Mouse (Mus musculus): ENCODE data around the gene Ppie.
"Not testable (repeated sequence)": the region's sequence is repeated elsewhere in the genome, so short reads cannot be mapped to it uniquely, and the experiment has no call there.

The Ppie gene

DNA sequence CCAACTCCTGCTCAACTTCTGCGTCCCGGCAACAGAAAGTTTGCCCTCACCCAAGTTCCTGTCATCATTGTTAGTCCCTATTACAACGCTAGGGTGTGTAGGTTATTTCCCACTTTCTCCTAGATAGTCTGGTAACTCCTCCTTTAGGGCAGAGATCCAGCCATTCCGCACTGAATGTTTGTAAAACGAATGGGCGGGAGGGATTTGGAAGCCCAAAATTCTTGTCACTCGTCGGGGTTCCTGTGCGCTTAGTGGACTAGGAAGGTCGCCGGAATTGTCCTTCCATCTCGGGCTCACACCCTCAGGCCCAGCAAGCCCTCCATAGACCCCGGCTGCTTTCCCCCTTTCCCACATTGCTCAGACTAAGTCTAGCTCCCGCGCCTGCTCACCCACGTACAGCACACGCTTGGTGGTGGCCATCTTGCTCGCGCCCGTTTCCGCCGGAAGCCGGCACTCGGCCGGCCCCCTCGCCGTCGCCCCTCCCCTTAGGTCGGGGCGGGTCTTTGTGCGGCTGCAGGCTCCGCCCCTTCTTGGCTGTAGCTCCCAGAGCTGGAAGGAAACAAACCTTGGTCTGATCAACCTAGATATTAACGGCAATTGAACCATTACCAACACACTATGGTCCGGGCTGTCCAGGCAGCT lies at the start of gene Ppie:
Ppie (minus strand) TSS at position 439 of the 642 bp plus-strand sequence.
- DNase-seq (ENCODE audit: low read depth, low spot score): peak; percentile 76

DNA sequence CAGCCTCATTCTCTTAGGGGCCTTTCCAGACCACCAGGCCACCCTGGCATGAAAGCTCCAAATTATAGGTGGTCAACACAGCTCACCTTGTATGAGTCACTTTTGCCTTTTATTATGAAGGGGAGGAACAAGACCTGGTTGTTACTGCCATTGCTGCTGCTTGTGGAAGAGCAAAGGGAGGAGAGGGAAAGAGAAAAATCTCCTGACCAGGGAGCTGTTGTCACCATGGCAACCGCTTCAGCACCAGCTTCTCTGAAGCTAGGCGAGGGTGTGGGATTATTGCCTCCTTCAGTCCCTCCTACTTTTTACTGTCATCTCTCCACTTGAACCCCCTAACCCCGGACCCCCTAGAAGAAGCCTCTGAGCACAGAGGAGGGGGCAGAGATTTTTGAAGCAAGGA lies 45.1 kb upstream of the Ppie start:
- no peak for DNase-seq (ENCODE audit: low read depth, low spot score)

DNA sequence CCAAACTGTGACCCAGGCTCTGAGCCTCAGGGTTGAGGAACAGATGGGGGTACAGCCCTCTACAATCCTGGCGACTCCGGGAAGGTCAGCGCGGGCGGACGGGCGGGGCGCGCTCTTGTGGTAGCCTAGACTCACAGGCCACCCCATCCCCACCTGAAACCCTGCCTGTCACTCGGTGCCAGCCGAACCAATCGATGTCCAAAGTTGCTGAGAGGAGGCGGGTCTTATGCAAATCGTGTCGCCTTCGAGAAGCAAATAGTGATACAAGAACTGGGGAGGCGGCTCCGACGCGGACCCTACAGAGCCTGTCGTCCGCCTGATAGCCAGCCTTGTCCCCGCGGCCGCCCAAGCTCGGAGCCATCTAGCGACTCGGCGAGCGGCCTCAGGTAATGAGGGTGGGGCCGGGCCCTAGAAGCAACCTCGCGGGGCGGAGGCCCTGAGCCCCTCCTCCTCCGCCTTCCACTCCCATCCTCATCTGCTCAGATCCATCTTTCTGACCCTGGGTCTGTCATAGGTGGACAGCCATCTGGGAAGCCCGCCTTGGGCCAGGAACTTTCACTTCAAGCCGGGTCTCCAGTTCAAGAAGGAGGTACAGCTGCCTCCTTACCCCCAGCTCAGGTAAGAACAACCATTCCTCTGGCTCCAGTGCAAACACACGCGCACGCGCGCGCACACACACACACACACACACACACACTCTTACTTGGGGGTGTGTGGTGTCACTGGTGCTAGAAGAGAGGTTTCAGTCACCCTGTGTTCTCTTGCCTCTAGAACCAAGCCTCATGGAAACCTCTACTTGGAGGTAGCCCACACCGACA lies 43.7 kb upstream of the Ppie start:
- peak; percentile 67 for DNase-seq (ENCODE audit: low read depth, low spot score)

DNA sequence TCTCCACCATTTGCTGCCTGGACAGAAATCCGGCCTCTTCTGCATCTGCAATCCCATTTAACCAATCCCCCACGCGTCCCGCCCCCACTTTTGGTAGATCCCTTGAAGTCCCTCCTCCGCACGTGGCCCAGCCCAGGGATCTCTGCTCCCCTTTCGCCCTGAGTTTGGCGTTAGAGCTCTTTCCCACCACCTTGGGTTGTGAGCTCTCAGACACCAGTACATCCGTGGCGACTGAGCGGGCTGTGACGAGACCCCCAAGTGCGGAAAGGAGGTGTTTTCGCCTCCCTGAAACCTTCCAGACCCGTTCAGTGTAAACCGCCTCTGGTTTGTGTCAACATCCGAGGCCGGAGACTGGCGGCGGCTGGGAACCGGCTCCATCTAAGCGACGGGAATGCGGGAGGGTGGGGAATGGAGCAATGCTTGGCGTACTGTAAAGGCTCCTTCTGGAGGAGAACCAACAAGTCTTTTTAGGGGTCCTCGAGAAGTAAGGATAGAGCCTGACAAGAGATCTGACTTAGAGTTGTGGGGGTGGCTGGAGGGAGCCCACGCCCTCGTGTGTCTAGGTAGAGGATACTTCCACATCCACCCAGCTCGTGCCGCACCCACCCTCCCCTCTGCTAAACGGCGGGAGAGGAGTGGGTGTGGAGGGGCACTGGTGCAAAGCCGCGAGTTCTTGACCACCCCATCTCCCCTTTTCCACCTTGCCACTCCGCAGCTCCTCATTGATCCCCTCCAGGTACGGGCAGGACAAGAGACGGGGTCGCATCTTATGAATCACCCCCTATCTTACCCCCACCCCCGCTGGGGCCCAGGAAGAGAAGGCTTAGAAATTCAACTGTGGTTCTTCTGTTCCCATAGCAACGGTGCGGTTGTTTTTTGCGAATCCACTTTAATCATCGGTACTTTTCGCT lies 42.8 kb upstream of the Ppie start, which contains the start of gene Hpcal4:
Hpcal4 (plus strand) TSS at position 900 of the 911 bp plus-strand sequence.
- peak; percentile 28 for DNase-seq (ENCODE audit: low read depth, low spot score)

DNA sequence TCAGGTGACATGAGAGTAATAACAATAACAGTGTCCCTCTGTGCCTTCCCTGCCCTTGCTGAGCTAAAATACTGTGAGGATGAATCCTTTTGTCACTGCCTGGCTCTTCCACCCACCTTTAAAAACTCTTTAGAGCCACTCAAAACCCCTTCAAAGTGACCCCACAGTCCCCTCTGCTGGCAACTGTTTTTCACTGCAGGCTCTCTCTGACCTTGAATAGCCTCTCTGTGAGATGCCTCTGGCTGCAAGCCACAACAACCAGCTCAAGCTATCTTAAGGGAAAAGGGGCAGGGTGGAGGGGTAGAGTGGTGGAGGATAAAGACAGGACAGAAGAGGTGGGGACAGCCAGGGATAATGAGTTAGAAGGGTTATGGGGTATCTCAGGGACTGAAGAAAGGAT lies 32.1 kb upstream of the Ppie start:
- no peak for DNase-seq (ENCODE audit: low read depth, low spot score)

DNA sequence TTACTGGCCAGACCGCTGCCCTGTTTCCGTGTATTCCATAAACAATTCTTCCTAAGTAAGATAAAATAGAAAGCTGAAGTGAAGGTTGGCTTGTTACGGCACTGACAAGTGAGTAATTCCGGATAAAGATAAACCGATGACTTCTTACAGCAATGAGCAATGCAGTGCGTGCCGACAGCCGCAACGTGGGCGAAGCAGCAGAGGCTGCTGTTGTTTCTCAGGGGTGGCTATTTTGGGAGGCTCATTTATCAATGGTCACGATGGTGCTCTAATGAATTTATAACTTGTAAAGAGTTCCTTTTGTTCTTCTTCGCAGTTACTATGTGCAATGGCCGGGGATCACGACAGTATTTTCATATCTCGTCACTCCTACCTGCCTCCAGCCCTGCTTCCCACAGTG lies 24.4 kb upstream of the Ppie start:
- no peak for DNase-seq (ENCODE audit: low read depth, low spot score)

DNA sequence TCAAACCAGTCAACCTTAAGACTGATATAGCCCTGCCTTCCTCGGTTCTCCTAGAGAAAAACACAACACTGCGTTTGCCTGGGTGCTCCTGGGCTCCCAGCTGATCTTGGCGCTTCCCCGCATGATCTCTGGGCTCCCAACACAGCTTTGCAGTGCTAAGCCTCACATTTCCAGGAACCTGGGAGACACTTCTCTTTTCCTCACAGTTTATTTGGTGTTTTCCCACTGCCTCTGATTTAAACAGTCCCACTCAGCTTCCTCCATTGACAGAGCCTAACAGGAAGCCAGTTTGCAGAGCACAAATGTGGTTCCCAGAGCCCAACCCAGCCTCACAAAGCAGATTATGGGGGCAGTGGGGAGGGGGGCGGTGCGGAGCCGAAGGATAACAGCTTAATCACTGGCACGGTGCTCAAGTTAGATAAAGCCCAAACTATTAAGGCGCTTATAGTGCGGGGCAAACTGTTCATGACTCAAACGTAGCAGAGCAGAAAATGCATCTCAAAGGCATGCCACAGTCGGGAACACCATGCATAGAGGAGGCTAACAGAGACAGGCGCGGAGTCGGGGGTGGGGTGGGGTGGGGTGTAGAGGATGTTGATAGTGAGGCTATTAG lies 22.7 kb upstream of the Ppie start:
- peak; percentile 72 for DNase-seq (ENCODE audit: low read depth, low spot score)

DNA sequence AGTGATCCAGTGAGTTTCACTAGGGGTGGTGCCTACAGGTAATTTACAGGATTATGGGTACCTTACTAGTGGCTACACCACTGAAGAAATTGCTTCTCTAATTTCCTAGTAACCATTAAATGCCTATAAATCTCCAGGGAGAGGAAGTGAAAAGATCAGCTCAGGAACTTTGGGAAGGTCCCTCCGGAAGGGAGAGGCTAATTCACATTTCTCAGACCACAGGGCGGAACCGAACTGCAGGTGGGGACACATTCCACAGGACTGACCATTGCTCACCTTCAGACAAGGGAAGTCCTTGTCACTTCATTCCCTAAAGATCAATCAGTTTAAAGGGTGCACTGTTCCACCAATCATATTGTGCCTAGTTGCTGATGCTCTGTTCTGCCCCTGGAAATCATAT lies 21.5 kb upstream of the Ppie start:
- DNase-seq (ENCODE audit: low read depth, low spot score): not testable (repeated sequence)

DNA sequence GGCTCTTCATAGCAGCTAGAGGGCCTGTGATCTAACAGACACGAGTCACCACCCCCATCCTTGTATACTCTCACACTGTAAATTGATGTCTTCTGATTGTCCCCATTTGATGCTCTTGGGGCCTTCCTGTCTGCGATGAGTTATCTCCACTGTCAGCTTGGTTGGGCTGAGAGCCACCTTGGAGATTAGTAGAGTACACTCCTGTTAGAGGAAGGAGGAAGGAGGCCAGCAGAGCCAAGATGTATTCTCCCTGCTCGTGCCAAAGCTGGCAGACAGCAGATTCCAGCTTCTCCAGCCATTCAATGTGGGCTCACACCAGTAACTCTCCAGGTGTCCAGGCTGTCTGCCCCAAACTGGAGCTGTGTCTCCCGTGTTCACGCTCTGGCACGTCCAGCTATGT lies 20.8 kb upstream of the Ppie start:
- DNase-seq (ENCODE audit: low read depth, low spot score): no peak

DNA sequence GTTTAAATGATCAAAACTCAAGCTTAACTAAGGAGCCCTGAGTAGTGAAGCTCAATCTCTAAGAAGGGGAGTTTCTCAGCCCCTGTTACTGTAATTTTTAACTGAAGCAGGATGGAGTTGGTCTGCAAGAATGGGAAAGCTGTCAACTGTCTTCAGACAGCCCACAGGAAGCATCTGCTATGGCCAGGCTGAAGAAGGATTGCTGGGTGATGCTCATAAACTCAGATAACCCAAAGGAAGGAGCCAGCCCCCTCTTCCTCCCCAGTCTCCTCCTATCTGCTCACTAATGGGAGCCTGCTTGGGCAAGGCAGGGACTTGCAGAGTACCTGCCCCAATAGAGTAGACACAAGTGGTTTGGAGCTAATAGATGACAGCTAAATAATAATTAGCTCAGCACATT lies 16.1 kb upstream of the Ppie start:
- DNase-seq (ENCODE audit: low read depth, low spot score): no peak

DNA sequence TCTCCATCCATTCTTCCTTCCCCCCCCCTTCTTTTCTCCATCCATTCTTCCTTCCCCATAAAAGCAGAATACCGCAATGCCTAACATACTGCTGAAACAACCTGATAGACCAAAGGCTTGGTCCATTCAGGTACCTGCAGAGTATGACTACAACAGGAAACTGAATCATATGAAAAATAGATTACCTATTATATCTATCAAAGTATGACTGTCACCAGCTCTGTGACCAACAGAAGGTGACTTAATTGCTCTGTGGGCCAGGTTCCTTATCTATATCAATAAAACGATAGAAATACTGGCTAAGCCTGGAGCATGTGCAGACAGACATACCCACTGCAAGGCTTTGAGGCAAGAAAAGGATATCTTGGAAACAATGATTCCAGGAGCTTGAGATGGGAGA lies 15.7 kb upstream of the Ppie start:
- no peak for DNase-seq (ENCODE audit: low read depth, low spot score)

DNA sequence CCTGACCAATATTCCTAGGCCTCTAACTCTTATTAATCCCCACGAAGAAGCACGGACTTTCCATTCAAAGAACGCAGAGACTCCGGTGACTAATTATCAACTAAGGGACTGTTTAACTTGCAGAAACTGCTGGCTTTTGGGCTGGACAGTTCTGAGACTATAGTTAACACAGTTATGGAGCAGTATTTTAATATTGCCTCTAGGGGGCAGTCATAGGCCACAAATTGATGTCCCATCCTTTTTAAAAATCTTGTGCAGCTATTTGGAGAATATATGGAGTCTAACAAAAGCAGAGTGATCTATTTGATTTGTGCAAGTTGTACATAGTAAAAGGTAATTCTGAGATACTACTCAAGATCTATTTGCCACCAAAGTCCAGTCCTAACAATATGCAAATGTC lies 15.3 kb upstream of the Ppie start:
- DNase-seq (ENCODE audit: low read depth, low spot score): peak; percentile 48

DNA sequence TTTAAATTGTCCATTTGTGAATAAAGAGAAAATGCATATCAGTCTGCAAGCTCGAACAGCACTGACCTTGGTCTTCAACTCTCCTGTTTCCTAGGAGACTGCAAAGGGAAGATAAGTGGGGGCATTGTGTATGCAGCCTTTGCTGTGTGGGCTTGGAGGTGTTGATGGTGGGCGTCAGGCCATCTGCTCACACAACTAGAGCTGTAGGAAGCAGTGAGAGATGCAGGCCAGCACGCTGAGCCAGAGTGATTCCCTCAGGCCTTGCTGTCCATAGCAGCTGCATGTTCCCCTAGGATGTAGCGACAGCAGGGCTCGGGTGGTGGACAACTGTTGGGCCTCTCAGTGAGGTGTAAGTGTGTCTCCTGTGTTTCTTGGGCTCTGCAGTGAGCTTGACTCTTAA lies 13.2 kb upstream of the Ppie start:
- DNase-seq (ENCODE audit: low read depth, low spot score): no peak

DNA sequence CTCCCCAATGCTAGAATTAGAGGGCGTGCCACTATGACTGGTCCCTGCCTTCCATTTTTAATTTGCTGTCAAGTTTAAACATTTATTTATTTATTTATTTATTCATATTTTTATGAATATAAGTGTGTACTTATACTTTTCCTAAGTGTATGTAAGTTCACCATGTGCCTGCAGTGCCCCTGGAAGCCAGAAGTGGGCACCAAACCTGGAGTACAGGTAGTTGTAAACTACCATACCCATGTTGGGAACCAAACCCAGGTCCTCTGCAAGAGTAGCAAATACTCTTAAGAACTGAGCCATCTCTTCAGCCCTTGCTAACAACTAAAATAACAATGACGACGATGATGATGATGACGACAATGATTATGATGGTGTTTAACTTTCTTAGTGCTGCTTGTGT lies 12.3 kb upstream of the Ppie start:
- no peak for DNase-seq (ENCODE audit: low read depth, low spot score)

DNA sequence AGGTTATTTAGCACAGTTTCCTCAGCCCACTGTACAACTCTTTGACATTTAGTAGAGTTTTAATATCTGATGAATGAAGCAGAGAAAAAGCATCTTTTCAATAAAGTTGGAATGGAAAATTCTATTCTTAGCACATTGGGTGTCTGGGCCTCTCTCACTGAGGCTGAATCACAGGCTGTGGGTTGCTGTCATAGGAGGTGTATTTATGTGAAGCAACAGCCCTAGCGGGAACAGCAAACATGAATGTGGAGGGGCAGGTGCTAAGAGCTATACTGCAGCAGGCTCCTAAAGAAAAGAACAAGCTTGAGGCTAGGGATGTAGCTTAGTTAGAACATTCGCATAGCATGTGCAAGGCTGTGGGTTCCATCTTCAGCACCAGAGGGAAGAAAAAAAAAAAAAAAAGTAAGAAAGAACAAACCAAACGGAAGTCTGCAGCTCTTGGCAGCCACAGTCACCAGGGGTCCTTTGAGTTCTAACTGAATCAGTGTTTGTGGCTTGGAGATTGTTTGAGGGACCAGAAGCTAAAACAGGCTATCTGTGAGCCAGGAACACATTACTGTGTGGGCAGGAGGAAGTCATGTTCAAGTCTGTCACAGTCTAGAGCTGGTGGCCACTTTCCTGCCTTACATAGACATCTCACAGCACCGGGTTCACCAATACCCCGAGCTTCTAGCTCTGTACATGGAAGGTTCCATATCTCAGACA lies 7.8 kb upstream of the Ppie start:
- no peak for DNase-seq (ENCODE audit: low read depth, low spot score)

DNA sequence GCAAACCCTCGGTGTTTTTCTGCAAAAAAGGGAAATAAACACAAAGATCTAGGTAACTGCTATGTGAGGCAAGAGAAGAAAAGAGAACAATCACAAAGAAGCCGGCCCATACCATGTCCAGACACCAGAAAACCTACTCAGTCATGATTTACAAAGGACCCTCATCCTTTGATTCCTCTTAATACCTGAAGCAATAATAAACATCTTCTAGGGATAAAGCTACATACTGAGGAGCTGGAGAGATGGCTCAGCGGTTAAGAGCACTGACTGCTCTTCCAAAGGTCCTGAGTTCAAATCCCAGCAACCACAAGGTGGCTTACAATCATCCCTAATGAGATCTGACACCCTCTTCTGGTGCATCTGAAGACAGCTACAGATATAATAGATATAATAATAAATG lies 2.2 kb downstream of the Ppie start:
- DNase-seq (ENCODE audit: low read depth, low spot score): no peak

DNA sequence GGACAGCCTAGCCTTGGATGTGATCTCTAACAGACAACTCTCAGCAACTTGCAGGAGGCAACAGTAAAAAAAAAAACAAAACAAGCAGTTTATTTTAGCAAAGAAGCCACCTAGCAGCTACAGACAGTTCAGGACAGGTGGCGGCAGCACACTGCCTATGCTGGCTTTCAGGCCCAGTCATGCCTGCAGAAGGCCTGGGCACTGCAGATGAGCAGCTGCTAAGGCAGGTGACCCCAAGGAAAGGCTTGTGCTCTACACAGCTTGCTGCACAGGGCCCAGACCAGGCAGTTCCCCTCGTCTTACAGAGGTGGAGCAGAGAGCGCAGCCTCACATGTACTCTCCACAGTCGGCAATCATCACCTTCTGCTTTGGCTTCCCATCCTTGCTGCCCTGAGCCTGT lies 12.7 kb downstream of the Ppie start:
- DNase-seq (ENCODE audit: low read depth, low spot score): no peak

DNA sequence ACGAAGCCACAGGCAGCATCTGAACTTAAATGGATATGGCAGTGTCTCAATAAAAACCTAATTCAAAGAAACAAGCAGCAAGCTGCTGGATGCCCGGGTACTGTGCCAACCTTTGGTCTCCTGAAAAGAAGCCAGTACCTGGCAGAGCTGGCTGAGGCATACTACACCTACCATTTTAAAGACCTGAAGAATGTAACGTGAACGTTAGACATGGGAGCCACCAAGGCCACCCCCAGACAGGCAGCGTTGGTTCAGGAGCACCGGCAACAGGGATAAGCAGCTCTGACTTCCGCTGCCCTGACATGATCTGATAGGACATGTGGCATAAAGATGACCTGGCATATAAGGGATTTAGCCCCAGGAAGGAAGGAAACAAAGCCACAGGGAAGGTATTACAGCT lies 13.1 kb downstream of the Ppie start:
- DNase-seq (ENCODE audit: low read depth, low spot score): no peak

DNA sequence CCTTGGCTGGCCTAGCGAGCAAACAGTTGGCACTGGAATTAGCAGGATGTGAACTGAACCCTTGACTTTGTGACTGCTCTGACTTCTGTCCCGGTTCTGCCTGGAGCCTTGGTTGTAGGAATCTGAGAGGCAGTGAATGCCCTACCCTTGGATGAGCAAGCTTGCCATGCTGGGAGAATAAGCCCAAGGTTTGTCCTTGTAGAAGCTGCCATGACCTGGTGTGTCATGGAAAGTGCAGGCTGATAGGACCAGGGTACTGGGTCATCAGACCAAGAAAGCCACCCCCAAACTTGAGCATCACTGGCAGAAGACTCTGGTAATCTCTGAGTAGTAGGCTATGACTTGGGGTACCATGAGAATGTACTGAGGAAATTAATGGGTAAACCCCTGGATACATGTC lies 18.5 kb downstream of the Ppie start:
- DNase-seq (ENCODE audit: low read depth, low spot score): no peak

DNA sequence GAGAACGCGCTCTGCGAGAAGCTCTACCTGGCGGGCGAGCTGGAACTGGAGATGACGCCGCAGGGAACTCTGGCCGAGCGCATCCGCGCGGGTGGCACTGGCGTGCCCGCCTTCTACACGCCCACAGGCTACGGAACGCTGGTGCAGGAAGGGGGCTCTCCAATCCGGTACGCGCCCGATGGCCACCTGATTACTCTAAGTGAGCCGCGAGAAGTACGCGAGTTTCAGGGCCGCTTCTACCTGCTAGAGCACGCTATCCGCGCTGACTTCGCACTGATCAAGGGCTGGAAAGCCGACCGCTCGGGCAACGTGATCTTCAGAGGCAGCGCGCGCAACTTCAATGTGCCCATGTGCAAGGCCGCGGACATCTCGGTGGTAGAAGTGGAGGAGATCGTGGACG lies 23.1 kb downstream of the Ppie start:
- DNase-seq (ENCODE audit: low read depth, low spot score): not testable (repeated sequence)

DNA sequence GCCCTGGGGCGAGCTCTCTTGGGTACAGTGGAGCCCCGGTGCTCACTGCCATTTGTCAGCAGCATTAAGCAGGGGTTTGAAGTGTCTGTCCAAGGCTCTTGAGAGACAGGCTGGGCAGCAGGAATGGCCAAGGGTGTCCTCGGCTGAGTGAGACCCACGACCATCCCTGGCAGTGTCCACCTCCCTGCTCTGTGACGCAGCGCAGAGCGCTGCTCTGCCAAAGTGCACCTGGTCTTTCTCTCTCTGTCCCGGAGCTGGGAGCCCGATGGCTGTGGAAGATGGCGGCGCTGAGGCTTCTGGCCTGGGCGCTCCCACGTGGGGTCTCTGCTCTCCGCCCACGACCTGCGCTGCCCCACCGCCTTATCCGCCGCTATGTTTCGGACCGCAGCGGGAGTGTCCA lies 23.7 kb downstream of the Ppie start, which contains the start of gene Oxct2b:
Oxct2b (plus strand) TSS at position 256 of the 400 bp plus-strand sequence.
- no peak for DNase-seq (ENCODE audit: low read depth, low spot score)
